Mouse (Mus musculus) forebrain, embryonic 15.5 days (tissue): ENCODE measurements around the gene Tbc1d9b. TPM values are rescaled to one million over a fixed set of nuclear protein-coding genes. Genes with fewer than 3 reads are reported as not detected.

Experiments used
- ATAC-seq: fragments of 200-750 bp; cut with Nextera tagmentation; replicated peaks from 2 replicates; pipeline ENCODE4 v1.8.0; 2017; ENCODE audit warnings: mild to moderate bottlenecking, moderate TSS enrichment, moderate library complexity
- H3K27ac ChIP-seq: fragments of 300-500 bp; sonication (generic); replicated peaks from 2 replicates; pipeline ENCODE4 v1.5.1; 2015; ENCODE audit warnings: mild to moderate bottlenecking, inconsistent platforms
- H3K27me3 ChIP-seq: fragments of 300-500 bp; sonication (generic); 2 replicates; pipeline ENCODE4 v1.6.1; 2015; ENCODE audit warnings: inconsistent platforms
- H3K36me3 ChIP-seq: fragments of 300-500 bp; sonication (generic); 2 replicates; pipeline ENCODE4 v1.6.1; 2015; ENCODE audit warnings: mild to moderate bottlenecking, inconsistent platforms
- H3K4me1 ChIP-seq: fragments of 300-500 bp; sonication (generic); 2 replicates; pipeline ENCODE4 v1.6.1; 2015; ENCODE audit warnings: inconsistent platforms
- H3K4me2 ChIP-seq: fragments of 300-500 bp; sonication (generic); replicated peaks from 2 replicates; pipeline ENCODE4 v1.6.1; 2015; ENCODE audit warnings: mild to moderate bottlenecking, inconsistent platforms
- H3K4me3 ChIP-seq: fragments of 300-500 bp; sonication (generic); 2 replicates; pipeline ENCODE4 v1.5.1; 2015; ENCODE audit warnings: mild to moderate bottlenecking, inconsistent platforms
- H3K9ac ChIP-seq: fragments of 300-500 bp; sonication (generic); replicated peaks from 2 replicates; pipeline ENCODE4 v1.6.1; 2015; ENCODE audit warnings: mild to moderate bottlenecking, inconsistent platforms
- H3K9me3 ChIP-seq: fragments of 300-500 bp; sonication (generic); 2 replicates; pipeline ENCODE4 v1.6.1; 2016; ENCODE audit warnings: inconsistent platforms
- WGBS: fragments of 180-500 bp; shearing (Covaris S2); methylation state at CpG from one replicate; pipeline ENCODE4 v1.1.7; 2015; ENCODE audit warnings: mixed read lengths; 5-methylcytosine and 5-hydroxymethylcytosine counted together
- polyA plus RNA-seq: library from polyadenylated mRNA; unstranded; fragments of >200 nt; fragmentation: Nextera tagmentation; extraction: Ambion mirVana; gene quantifications from 2 replicates; pipeline ENCODE4 v1.2.1, GENCODE M21; 2015

Tbc1d9b gene
- polyA plus RNA-seq, 1 experiment from 2014 or later = 37.0 TPM

DNA sequence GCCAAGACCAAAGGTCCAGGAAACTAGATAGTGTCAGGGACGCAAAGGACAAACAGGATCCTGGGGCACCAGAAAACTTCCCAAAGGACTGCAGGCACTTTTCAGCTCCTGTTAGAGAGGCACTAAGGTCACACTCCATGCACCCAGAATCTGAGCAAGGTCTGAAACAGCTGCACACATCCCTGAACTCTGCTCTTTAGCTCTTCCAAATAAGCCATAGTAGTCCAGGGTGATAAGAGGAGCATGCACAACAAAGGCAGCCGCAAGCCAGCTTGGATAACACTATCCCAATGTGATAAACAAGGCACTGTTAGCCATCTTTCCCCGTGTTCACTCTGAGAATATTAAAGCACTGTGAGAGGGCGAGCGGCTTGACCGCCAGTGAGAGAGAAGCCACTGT, 27.2 kb upstream of the Tbc1d9b start:
- WGBS = 92% methylated on average over 6 of the region's 6 CpGs
- ATAC-seq = no peak
- H3K9ac ChIP-seq = no peak overlapping the region
- H3K36me3 ChIP-seq = peaks cover 19% of the 10 kb centered on the region
- H3K4me2 ChIP-seq = no peak overlapping the region
- H3K9me3 ChIP-seq = no peaks in the 10 kb centered on the region
- H3K27ac ChIP-seq = no peak overlapping the region
- no peak overlapping the region for H3K4me3 ChIP-seq
- no peaks in the 10 kb centered on the region for H3K27me3 ChIP-seq
- H3K4me1 ChIP-seq = peaks cover 10% of the 10 kb centered on the region

DNA sequence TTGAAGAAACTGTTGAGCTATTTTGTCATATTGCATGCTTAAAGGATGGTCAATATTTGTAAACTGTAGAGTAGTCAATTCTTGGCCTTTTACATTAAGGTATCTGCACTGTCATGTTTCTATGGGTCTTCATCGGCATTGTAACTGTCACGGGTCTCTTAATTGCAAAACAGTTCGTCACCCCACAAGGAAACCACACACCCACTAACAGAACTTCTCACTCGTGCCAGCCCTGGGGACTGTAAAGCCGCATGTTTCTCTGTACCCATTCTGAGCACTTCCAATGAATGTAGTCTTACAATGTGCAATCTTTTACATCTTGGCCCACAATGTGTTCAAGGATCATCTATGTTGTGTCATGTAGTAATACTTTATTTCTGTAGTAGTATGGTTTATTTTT, 26.0 kb upstream of the Tbc1d9b start:
- H3K36me3 ChIP-seq = peaks cover 11% of the 10 kb centered on the region
- no peak overlapping the region for H3K27ac ChIP-seq
- H3K4me1 ChIP-seq = no peaks in the 10 kb centered on the region
- 93% methylated on average over 5 of the region's 5 CpGs for WGBS
- H3K27me3 ChIP-seq = no peaks in the 10 kb centered on the region
- H3K9ac ChIP-seq = no peak overlapping the region
- no peak for ATAC-seq
- no peaks in the 10 kb centered on the region for H3K9me3 ChIP-seq
- H3K4me3 ChIP-seq = no peak overlapping the region
- no peak overlapping the region for H3K4me2 ChIP-seq

DNA sequence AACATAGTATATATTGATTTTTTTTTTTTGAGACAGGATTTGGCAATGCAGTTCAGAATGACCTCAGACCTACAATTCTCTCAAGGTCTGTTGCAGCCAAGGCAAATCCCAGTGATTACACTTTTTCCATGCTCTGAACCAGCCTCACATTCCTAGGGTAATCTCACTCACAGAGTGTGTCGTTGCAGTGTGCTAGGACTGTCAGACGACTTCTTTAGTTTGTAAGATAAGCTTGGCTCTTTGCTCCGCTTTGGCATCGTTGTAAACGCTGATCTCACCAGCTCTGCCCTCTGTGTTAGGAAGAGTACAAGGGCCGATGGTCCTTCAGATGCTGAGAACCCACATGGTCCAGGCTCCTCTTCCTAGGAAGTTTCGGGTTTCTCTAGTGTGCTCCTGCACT, 25.2 kb upstream of the Tbc1d9b start:
- Histone ChIP-seq H3K4me1 (no peaks in the 10 kb centered on the region), H3K36me3 (peaks cover 9% of the 10 kb centered on the region), H3K9ac (no peak overlapping the region), H3K9me3 (no peaks in the 10 kb centered on the region), H3K4me3 (no peak overlapping the region), H3K27me3 (no peaks in the 10 kb centered on the region), H3K27ac (no peak overlapping the region), H3K4me2 (no peak overlapping the region)
- WGBS = 81% methylated on average over 7 of the region's 7 CpGs
- ATAC-seq = no peak

DNA sequence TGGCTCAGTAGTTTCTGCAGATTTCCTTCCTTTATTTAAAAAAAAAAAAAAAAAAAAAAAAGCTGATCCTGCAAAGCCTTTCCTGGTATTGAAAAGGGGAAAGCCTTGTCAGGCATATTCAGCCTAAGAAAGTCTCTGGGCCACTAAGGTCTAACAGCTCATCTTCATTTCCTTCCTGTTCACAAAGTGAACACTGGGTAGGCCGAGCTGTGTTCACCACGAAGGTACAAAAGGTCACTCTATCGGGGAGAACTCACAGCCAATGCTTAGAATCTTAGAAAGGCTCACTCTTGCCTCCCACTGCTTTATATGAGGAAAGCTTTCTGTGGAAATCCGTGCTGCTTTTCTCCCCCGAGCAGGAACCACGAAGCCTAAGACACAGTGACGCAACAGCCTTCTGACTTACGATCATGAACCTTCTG, 22.4 kb upstream of the Tbc1d9b start:
- no peak overlapping the region for H3K4me2 ChIP-seq
- H3K27ac ChIP-seq = no peak overlapping the region
- H3K9me3 ChIP-seq = no peaks in the 10 kb centered on the region
- H3K9ac ChIP-seq = no peak overlapping the region
- no peak overlapping the region for H3K4me3 ChIP-seq
- no peak for ATAC-seq
- no peaks in the 10 kb centered on the region for H3K27me3 ChIP-seq
- H3K36me3 ChIP-seq = peaks cover 4% of the 10 kb centered on the region
- no peaks in the 10 kb centered on the region for H3K4me1 ChIP-seq
- WGBS = 82% methylated on average over 8 of the region's 8 CpGs

DNA sequence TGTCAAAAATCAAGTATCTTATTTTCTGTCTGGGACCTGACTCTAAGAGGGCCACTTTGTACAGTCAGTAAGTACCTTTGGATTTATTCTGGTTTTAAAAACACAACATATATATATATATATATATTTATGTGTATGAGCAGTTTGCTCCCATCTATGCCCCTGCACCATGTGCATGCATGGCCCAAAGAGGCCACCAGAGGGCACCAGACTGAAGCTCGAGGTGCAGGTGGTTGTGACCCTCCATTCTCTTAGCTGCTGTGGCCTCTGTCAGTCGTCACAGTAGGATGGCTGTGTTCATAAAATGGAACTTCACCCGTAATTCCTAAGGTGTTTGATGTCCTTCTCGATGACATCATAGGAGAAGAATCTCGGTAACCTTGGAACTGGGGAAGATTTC, 16.9 kb upstream of the Tbc1d9b start:
- Histone ChIP-seq H3K36me3 (peaks cover 6% of the 10 kb centered on the region; the same call in 1 of the 2 replicates), H3K4me3 (no peak overlapping the region), H3K4me2 (no peak overlapping the region), H3K27me3 (no peaks in the 10 kb centered on the region), H3K4me1 (no peaks in the 10 kb centered on the region), H3K9ac (no peak overlapping the region), H3K9me3 (no peaks in the 10 kb centered on the region), H3K27ac (no peak overlapping the region)
- peak; percentile 63 for ATAC-seq
- 21% methylated on average over 5 of the region's 5 CpGs for WGBS

DNA sequence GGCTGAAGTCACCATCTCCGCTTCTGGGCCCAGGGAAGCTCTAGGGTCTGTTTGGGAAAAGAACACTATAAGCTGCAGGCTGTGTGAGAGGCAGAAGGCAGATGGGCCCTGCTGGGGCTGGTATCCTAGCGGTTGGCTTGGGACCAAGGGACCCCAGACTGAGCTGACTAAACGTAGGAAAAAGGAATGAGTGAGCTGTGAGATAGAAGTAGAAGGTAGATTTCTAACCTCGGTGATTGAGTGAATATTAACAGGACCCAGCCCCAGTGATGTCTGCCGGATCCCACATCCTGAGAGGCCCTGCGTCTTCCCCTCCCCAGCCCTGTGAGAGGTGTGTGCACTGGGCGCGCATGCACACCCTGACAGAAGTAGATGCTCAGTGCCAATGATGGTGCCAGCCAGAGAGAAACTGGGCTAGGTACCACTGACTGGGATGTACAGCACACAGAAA, 8.5 kb upstream of the Tbc1d9b start:
- 81% methylated on average over 8 of the region's 8 CpGs for WGBS
- no peaks in the 10 kb centered on the region for H3K27me3 ChIP-seq
- peaks cover 7% of the 10 kb centered on the region; the same call in 1 of the 2 replicates for H3K4me1 ChIP-seq
- no peak overlapping the region for H3K4me2 ChIP-seq
- H3K27ac ChIP-seq = peak overlapping the region; percentile 51
- H3K4me3 ChIP-seq = no peak overlapping the region
- peaks cover 17% of the 10 kb centered on the region for H3K36me3 ChIP-seq
- no peaks in the 10 kb centered on the region for H3K9me3 ChIP-seq
- H3K9ac ChIP-seq = no peak overlapping the region
- no peak; the same call in 1 of the 2 replicates for ATAC-seq

DNA sequence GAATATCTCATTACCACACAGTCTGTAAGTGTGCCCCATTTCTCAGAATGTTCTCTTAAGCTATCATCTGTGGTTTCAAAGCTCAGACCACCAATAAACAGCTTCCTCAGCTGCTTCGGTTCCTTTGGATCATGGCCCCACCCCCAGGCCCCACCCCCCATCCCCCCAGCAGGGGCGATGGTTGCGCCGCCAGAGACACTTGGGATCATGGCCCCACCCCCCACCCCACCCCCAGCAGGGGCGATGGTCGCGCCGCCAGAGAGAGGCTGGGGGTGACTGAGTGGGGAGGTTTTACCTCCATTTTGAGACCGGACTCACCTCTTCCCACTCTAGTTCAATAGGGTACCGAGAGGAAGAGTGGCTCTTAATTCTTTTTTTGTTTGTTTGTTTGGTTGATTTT, 3.4 kb upstream of the Tbc1d9b start:
- Histone ChIP-seq H3K9me3 (no peaks in the 10 kb centered on the region), H3K4me2 (no peak overlapping the region; the same call in 1 of the 2 replicates), H3K4me1 (peaks cover 21% of the 10 kb centered on the region), H3K4me3 (no peak overlapping the region), H3K9ac (no peak overlapping the region), H3K36me3 (no peaks in the 10 kb centered on the region), H3K27ac (no peak overlapping the region), H3K27me3 (no peaks in the 10 kb centered on the region)
- WGBS = 7% methylated on average over 10 of the region's 10 CpGs
- no peak for ATAC-seq

DNA sequence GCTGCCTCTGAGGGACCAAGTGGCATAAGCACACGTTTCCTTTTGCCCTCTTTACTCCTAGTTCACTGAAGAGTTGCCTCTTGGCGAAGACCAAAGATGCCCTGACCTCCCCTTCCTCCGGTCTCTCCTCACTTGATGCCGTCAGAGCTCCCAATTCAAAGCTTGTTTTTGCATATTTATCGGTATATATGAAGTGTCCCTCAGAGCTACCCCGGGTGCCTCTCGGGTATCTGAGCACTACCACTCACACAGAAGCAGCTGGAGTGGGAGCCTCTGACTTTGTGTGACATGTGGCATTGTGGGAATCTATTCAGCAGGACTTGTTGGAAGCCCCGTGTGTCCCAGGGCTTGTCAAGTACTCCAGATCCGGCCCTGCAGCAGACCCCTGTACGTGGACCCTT, 605 bp downstream of the Tbc1d9b start:
- Histone ChIP-seq H3K27ac (peak overlapping the region; percentile 88), H3K4me3 (peak overlapping the region; percentile 74), H3K4me1 (peaks cover 19% of the 10 kb centered on the region), H3K36me3 (peaks cover 11% of the 10 kb centered on the region; the same call in 1 of the 2 replicates), H3K9ac (peak overlapping the region; percentile 99), H3K9me3 (no peaks in the 10 kb centered on the region), H3K4me2 (peak overlapping the region; percentile 94), H3K27me3 (no peaks in the 10 kb centered on the region)
- 6% methylated on average over 10 of the region's 10 CpGs for WGBS
- ATAC-seq = peak; percentile 20

DNA sequence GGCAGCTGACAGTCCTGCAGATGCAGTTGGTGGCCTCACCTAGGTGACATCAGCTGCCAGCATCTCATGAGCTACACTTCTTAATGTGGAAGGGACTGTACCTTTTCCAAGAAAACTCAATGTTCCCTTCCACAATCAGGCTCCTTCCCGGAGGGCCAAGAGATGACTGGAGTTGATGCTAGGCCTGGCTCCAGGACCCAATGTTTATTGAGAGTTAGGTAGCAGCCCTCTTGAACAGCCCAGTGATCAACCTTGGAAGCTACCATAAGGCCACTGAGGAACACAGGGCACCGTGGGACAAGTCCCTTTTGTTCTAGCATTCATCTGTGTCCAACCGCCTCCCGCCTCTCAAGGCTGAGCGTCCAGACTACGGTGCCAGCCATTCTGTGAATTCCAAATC, 1.1 kb downstream of the Tbc1d9b start:
- Histone ChIP-seq H3K27me3 (no peaks in the 10 kb centered on the region), H3K9me3 (no peaks in the 10 kb centered on the region), H3K36me3 (peaks cover 12% of the 10 kb centered on the region; the same call in 1 of the 2 replicates), H3K4me1 (peaks cover 19% of the 10 kb centered on the region), H3K4me3 (peak overlapping the region; percentile 74), H3K27ac (no peak overlapping the region), H3K9ac (peak overlapping the region; percentile 99; the same call in 1 of the 2 replicates), H3K4me2 (peak overlapping the region; percentile 94)
- 85% methylated on average over 6 of the region's 6 CpGs for WGBS
- no peak for ATAC-seq

DNA sequence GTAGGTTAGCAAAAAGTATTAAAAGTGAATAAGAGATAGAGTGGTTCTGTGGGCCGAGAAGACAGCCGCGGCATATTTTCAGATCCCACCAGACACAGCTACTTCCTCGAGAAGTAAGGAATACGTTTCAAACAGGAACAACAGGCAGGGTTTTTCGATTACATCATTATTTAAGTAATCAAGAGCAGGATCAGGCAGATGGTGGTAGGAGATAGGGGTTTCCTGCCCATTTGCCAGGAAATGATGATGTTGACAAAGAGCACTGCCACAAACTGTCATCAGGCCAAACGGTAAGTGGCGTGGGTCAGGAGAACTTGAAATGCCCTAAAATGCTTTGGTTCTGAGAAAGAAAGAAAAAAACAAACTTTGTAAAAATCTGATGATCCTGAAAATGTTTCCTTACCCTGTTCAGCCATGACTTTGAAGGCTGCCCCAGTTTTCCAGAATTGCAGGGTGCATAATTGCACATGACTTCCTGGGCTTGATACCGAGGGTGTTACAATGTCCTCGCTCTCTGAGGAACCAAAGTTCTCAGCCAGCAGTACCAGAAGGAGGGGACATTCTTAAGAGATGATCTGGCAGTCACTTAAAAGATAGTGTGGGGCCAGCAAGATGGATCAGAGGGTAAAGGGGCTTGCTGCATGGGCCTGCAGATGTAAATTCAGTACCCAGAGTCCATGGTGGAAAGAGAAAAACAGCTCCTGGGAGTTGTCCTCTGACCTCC, 3.1 kb downstream of the Tbc1d9b start:
- Histone ChIP-seq H3K9me3 (no peaks in the 10 kb centered on the region), H3K4me2 (no peak overlapping the region), H3K36me3 (peaks cover 21% of the 10 kb centered on the region), H3K4me1 (peaks cover 16% of the 10 kb centered on the region), H3K27me3 (no peaks in the 10 kb centered on the region), H3K9ac (no peak overlapping the region), H3K27ac (no peak overlapping the region), H3K4me3 (no peak overlapping the region)
- ATAC-seq = no peak
- 89% methylated on average over 10 of the region's 10 CpGs for WGBS

DNA sequence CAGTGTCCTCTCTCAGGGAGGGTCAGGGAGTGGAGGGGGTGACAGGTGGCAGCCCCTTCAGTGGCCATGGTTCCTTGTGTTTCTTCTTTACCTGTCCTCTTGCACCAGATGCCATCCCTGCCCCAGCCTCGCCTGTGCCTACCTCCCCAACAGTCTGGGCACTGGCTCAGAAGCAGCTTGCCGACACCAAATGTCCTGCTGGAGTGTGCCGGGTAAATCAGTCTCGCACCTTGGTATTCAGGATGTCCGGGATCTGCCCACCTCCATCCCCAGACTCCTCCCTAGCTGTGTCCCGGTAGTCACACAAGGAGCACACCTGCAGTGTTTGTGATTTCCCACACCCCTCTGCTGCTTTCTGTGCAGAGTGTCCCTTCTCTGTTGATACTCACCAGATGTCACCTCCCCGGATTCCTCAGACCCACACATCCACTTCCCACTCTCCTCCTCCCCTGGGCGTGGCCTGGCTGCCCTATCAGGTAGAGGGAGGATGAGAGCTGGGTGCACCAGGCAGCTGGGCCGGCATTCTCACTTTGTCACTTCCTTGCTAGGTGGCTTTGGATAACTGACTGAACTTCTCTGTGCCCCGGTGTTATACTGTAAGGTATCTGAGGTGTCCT, 7.1 kb downstream of the Tbc1d9b start:
- no peak overlapping the region for H3K4me2 ChIP-seq
- H3K9ac ChIP-seq = no peak overlapping the region
- no peaks in the 10 kb centered on the region for H3K27me3 ChIP-seq
- H3K36me3 ChIP-seq = peaks cover 58% of the 10 kb centered on the region
- no peaks in the 10 kb centered on the region for H3K4me1 ChIP-seq
- no peak overlapping the region for H3K4me3 ChIP-seq
- 75% methylated on average over 10 of the region's 10 CpGs for WGBS
- H3K9me3 ChIP-seq = no peaks in the 10 kb centered on the region
- no peak overlapping the region for H3K27ac ChIP-seq
- no peak for ATAC-seq

DNA sequence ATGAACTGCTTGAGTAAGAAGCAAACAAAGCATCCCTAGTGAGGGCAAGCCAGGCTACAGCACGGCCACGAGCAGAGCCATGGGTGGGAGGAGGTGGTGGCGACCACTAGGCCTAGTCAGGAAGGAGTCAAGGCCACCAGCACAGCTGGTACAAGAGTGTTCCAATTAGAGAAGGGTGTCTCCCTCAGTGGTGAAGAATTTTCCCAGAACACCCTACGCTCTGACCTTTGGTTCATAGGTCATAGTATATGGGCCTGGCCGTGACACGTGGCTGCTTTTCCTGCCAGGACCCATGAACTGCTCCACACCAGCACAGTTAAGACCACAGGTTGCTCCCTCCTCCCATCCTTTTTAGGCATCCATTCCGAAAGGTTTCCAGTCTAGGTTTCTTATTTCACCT, 8.4 kb downstream of the Tbc1d9b start:
- Histone ChIP-seq H3K9ac (no peak overlapping the region), H3K27ac (no peak overlapping the region), H3K4me3 (no peak overlapping the region), H3K9me3 (no peaks in the 10 kb centered on the region), H3K27me3 (no peaks in the 10 kb centered on the region), H3K4me1 (no peaks in the 10 kb centered on the region), H3K4me2 (no peak overlapping the region), H3K36me3 (peaks cover 62% of the 10 kb centered on the region)
- 89% methylated on average over 7 of the region's 7 CpGs for WGBS
- ATAC-seq = no peak
